Mouse (Mus musculus) heart, adult 2 months (tissue): ENCODE measurements at regions not wholly inside any gene's neighbourhood (a gene's known extent, or its start where the extent isn't known, plus 50 kb on each side); places are given as distances from the start of the nearest gene placed in this dataset.

Experiments
- DNase-seq, 2 experiments: peaks; one replicate each; pipeline ENCODE4 v3.0.0; 2021
- H3K27ac ChIP-seq: fragments of 200-600 bp; 2 replicates; pipeline ENCODE4 v1.8.1; 2022
- H3K27me3 ChIP-seq: fragments of 200-500 bp; 2 replicates; pipeline ENCODE4 v1.6.1; 2012; ENCODE audit warnings: mild to moderate bottlenecking, low read length, inconsistent platforms, mixed read lengths; ENCODE audit not compliant: control insufficient read depth, insufficient read depth
- H3K36me3 ChIP-seq: fragments of 200-500 bp; 2 replicates; pipeline ENCODE4 v1.6.1; 2012; ENCODE audit warnings: low read length, inconsistent platforms; ENCODE audit not compliant: control insufficient read depth, insufficient read depth
- H3K4me1 ChIP-seq: fragments of 200-500 bp; 2 replicates; pipeline ENCODE4 v1.6.1; 2011; ENCODE audit warnings: low read length; ENCODE audit not compliant: control insufficient read depth, insufficient read depth
- H3K4me3 ChIP-seq: fragments of 200-600 bp; 2 replicates; pipeline ENCODE4 v1.8.1; 2022
- H3K79me2 ChIP-seq: fragments of 200-500 bp; replicated peaks from 2 replicates; pipeline ENCODE4 v1.6.1; 2012; ENCODE audit warnings: mild to moderate bottlenecking, inconsistent platforms, low read length, moderate library complexity, mixed read lengths; ENCODE audit not compliant: control insufficient read depth, insufficient read depth
- H3K9ac ChIP-seq: fragments of 200-500 bp; 2 replicates; pipeline ENCODE4 v1.6.1; 2012; ENCODE audit warnings: low read depth, mild to moderate bottlenecking, control low read depth, inconsistent platforms, low read length, mixed read lengths
- CTCF ChIP-seq: fragments of 200-600 bp; IDR thresholded peaks from 2 replicates; pipeline ENCODE4 v1.8.1; 2022; ENCODE audit warnings: antibody characterized with exemption, mild to moderate bottlenecking, moderate library complexity
- EP300 ChIP-seq: fragments of 200-500 bp; IDR thresholded peaks from 2 replicates; pipeline ENCODE4 v1.6.1; 2011; ENCODE audit warnings: low read depth, low read length, control low read depth; ENCODE audit not compliant: insufficient read depth
- POLR2A ChIP-seq: fragments of 200-500 bp; IDR thresholded peaks from 2 replicates; pipeline ENCODE4 v1.6.1; 2011; ENCODE audit warnings: mild to moderate bottlenecking, low read depth, low read length, control low read depth; ENCODE audit not compliant: insufficient read depth
- WGBS: fragments of 180-500 bp; shearing (Covaris S2); methylation state at CpG from one replicate; pipeline ENCODE4 v1.1.7; 2018; 5-methylcytosine and 5-hydroxymethylcytosine counted together
- intact Hi-C: fragments of 180-260 bp; cut with DNase I; formaldehyde crosslinking; loops from one replicate; pipeline ENCODE4 v1.15.1; 2025

- H3K4me1 ChIP-seq = no peaks in the 10 kb centered on the region
- TF ChIP-seq CTCF (no peak), EP300 (no peak), POLR2A (no peak)
- no peak overlapping the region for H3K4me3 ChIP-seq
- no peak overlapping the region for H3K9ac ChIP-seq
- H3K79me2 ChIP-seq = no peaks in the 10 kb centered on the region
- intact Hi-C loops = no loop called here
- no peak for DNase-seq
- H3K27me3 ChIP-seq = no peaks in the 10 kb centered on the region
- no peak overlapping the region for H3K27ac ChIP-seq
- 42% methylated on average over 1 of the region's 1 CpGs for WGBS
- no peaks in the 10 kb centered on the region for H3K36me3 ChIP-seq
Observed at GRCm38 (mm10) chr3:110366151-110366550, 115.4 kb upstream of the Prmt6 start.

DNA sequence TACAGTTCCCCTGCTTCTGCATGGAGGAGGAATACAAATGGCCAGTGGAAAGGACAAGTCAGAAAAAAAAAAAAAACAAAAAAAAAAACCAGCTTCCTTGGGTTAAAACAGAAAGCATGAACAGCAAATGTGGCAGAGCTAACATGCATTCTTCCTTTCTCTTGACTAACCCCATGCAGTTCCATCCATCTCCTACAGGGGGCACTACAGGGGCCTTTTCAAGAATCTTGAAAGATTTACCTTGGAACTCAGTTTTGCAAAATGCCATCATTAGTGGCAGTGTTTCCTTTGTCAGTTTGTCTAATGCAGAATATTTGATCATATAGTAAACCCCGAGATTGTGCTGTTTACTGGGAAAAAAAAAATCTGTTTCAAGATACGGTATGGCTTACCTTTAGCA, 111.1 kb upstream of the Prmt6 start:
- intact Hi-C loops = no loop called here
- Histone ChIP-seq H3K27me3 (no peaks in the 10 kb centered on the region), H3K4me3 (no peak overlapping the region), H3K9ac (no peak overlapping the region), H3K4me1 (no peaks in the 10 kb centered on the region), H3K27ac (no peak overlapping the region), H3K79me2 (no peaks in the 10 kb centered on the region), H3K36me3 (no peaks in the 10 kb centered on the region)
- DNase-seq = no peak
- TF ChIP-seq POLR2A (no peak), CTCF (peak; percentile 38)
- 94% methylated on average over 2 of the region's 2 CpGs for WGBS

DNA sequence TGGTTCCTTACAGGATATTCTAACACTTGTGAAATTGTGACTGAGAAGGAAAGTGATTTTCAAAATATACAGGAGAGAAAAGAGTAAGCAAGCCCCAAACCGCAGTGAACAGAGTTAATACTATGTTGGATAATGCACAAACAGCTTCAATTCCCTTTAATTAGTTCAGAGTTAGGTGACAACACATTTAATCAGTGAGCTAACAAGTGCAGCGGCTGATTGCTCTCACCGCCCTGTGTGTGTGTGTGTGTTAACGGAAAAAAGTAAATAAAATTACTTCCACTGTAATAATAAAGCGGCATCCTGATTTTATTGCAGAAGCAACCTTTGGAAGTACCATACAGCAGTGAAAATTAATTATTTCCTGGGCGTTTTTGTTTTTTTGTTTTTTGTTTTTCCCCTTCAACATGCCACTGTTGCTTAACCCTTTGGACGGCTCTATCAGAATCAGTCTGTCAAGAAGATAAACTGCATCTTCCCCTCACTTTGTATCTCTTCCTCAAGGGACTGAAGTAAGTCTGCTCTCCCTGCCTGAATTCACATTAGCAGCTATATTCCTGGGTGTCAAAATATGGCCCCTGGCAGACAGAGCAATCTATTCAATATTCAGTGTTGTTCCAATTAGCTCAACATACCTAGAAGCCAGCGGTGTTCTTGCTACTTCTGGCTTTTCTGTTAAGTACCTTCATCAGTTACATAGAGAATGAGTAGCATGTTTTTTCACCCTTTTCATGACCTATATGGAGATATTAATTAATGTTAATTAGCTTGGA, 106.2 kb upstream of the Prmt6 start:
- no peak for TF ChIP-seq EP300
- no peak for TF ChIP-seq CTCF
- TF ChIP-seq POLR2A = no peak
- H3K27me3 ChIP-seq = no peaks in the 10 kb centered on the region
- no peaks in the 10 kb centered on the region for H3K79me2 ChIP-seq
- no peak for DNase-seq
- WGBS = 74% methylated on average over 8 of the region's 8 CpGs
- H3K9ac ChIP-seq = no peak overlapping the region
- H3K4me1 ChIP-seq = no peaks in the 10 kb centered on the region
- intact Hi-C loops = no loop called here
- no peaks in the 10 kb centered on the region for H3K36me3 ChIP-seq
- H3K27ac ChIP-seq = no peak overlapping the region
- H3K4me3 ChIP-seq = no peak overlapping the region

DNA sequence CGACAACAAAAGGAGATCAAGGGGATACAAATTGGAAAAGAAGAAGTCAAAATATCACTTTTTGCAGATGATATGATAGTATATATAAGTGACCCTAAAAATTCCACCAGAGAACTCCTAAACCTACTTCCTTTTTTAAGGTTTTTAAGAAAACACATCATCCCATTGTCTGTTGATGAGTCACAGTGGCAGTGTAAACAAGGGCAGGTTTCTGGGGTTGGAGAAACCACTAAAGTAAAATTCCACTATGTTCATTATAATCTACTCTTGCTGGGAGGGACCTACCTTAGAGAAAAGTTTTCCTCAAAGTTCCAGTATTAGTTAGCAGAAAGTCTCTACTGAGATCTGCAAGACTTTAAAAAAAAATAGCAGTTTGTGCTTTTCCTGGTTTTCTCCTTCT, 102.9 kb upstream of the Prmt6 start:
- H3K9ac ChIP-seq = no peak overlapping the region
- H3K27me3 ChIP-seq = no peaks in the 10 kb centered on the region
- no peaks in the 10 kb centered on the region for H3K79me2 ChIP-seq
- no peak overlapping the region for H3K27ac ChIP-seq
- TF ChIP-seq EP300 (no peak), POLR2A (no peak), CTCF (no peak)
- no peaks in the 10 kb centered on the region for H3K36me3 ChIP-seq
- no peak overlapping the region for H3K4me3 ChIP-seq
- intact Hi-C loops = no loop called here
- no peaks in the 10 kb centered on the region for H3K4me1 ChIP-seq
- no peak for DNase-seq
- WGBS = 56% methylated on average over 1 of the region's 1 CpGs

- no peak for DNase-seq
- WGBS = 80% methylated on average over 5 of the region's 5 CpGs
- Histone ChIP-seq H3K4me3 (no peak overlapping the region), H3K36me3 (no peaks in the 10 kb centered on the region), H3K9ac (no peak overlapping the region), H3K27me3 (no peaks in the 10 kb centered on the region), H3K4me1 (no peaks in the 10 kb centered on the region), H3K79me2 (no peaks in the 10 kb centered on the region), H3K27ac (no peak overlapping the region)
- intact Hi-C loops = no loop called here
- TF ChIP-seq POLR2A (no peak), EP300 (no peak), CTCF (no peak)
Observed at GRCm38 (mm10) chr3:110350075-110350474, 99.3 kb upstream of the Prmt6 start.

DNA sequence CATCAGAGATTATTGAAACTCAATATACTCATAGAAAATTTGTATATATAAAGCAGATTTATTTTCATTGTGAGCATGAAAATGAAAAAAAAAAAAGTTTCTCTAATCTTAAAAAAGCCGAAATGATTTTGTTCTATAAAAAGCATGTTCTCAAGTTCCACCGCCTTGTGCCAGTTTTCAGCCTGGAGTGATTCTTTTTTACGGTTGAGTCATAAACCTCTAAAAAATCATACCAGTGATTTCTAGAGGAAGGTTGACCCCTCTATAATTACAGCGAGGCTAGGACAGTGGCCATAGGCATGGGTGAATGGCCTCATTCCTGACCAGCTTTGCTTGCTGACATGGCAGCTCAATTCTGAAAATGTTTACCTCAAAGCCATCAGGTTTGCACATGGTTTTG, 98.6 kb upstream of the Prmt6 start:
- Histone ChIP-seq H3K27ac (no peak overlapping the region), H3K4me1 (no peaks in the 10 kb centered on the region), H3K36me3 (no peaks in the 10 kb centered on the region), H3K4me3 (no peak overlapping the region), H3K9ac (no peak overlapping the region), H3K79me2 (no peaks in the 10 kb centered on the region), H3K27me3 (no peaks in the 10 kb centered on the region)
- 81% methylated on average over 4 of the region's 4 CpGs for WGBS
- intact Hi-C loops = no loop called here
- no peak for DNase-seq
- TF ChIP-seq POLR2A (no peak), EP300 (no peak)
